Mouse (Mus musculus): ENCODE measurements around the gene Mybpc1. TPM values are rescaled to one million over a fixed set of nuclear protein-coding genes. Genes with fewer than 3 reads are reported as not detected.

Gene Mybpc1
- not detected for polyA plus RNA-seq (2014; fragmentation: Illumina TruSeq; extraction: RNeasy Lipid Tissue Mini Kit (QIAGEN cat#74804); ENCODE audit: low read depth, low replicate concordance)

GRCm38 (mm10) chr10:88604943-88605342, at the start of gene Mybpc1:
Mybpc1 (minus strand) TSS chr10:88605152.

DNA sequence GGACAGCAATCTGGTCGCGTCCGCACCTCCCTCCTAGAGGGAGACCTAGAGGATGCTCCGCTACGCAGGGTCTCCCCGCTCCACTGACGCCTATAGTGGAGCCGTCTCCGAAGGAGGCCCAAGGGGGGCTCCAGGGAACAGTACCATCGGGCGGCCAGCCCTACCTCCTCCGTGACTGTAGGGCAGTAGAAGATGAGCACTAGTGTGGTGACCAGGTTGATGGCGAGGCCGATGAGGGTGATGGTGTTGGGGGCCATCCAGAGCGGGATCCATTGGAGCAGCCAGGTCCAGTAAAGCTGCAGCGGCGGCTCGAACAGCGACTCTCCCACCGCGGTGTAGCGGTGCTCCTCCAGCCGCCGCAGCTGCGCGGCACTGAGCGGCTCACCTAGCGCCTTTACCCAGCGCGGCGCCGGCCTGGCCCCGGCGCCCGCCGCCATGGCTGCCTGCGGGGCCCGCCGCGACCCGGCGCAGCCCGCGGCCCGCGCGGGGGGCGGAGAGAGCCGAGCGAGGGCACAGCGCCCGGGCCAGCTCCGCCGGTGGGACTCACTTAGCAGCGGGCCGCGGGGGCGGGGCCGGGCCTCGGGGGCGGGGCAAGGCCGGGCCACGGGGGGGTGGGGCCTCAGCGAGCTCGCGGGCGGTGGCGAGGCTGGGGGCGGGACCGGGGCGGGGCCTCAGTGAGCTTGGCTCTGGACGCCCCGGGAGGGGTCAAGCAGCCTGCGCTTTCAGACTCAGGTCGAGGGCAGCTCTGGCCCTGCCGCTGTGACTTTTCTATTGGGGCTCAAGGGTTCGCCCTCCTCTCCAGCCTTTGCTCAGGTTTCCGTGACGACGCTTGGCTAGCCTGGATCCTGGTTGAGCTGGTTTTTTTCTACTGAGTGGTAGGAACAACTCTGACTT, 101.3 kb downstream of the Mybpc1 start, which contains the start of gene Chpt1:
Chpt1 (minus strand) TSS at position 653 of the 894 bp plus-strand sequence.

Other genes starting within 250 kb of the Mybpc1 start
- 1.1 TPM for gene Dram1, start 226.1 kb downstream of the Mybpc1 start, polyA plus RNA-seq (2014; fragmentation: Illumina TruSeq; extraction: RNeasy Lipid Tissue Mini Kit (QIAGEN cat#74804); ENCODE audit: low read depth, low replicate concordance)
- 8.7 TPM for gene Gnptab, start 226.0 kb downstream of the Mybpc1 start, polyA plus RNA-seq (2014; fragmentation: Illumina TruSeq; extraction: RNeasy Lipid Tissue Mini Kit (QIAGEN cat#74804); ENCODE audit: low read depth, low replicate concordance)
- not detected for gene Sycp3, start 145.6 kb downstream of the Mybpc1 start, polyA plus RNA-seq (2014; fragmentation: Illumina TruSeq; extraction: RNeasy Lipid Tissue Mini Kit (QIAGEN cat#74804); ENCODE audit: low read depth, low replicate concordance)
- gene Chpt1, start 101.1 kb downstream of the Mybpc1 start, polyA plus RNA-seq (2014; fragmentation: Illumina TruSeq; extraction: RNeasy Lipid Tissue Mini Kit (QIAGEN cat#74804); ENCODE audit: low read depth, low replicate concordance), result 400 TPM
- 3.6 TPM for gene Spic, start 79.9 kb upstream of the Mybpc1 start, polyA plus RNA-seq (2014; fragmentation: Illumina TruSeq; extraction: RNeasy Lipid Tissue Mini Kit (QIAGEN cat#74804); ENCODE audit: low read depth, low replicate concordance)
- gene Arl1, start 125.7 kb upstream of the Mybpc1 start, polyA plus RNA-seq (2014; fragmentation: Illumina TruSeq; extraction: RNeasy Lipid Tissue Mini Kit (QIAGEN cat#74804); ENCODE audit: low read depth, low replicate concordance), result 257 TPM
- gene Utp20, start 221.7 kb upstream of the Mybpc1 start, polyA plus RNA-seq (2014; fragmentation: Illumina TruSeq; extraction: RNeasy Lipid Tissue Mini Kit (QIAGEN cat#74804); ENCODE audit: low read depth, low replicate concordance), result 7.4 TPM

All from liver, adult 10 weeks (tissue).